Mouse (Mus musculus): ENCODE data around the gene 2210011C24Rik.

- TF ChIP-seq TCF12 (IDR thresholded peaks at IDR 0.05; ENCODE audit: insufficient read depth, poor library complexity, severe bottlenecking) (no peak), POLR2A (IDR thresholded peaks at IDR 0.05; ENCODE audit: insufficient read length, low read depth) (no peak), MYOG (IDR thresholded peaks at IDR 0.05; ENCODE audit: control insufficient read depth in 1 of 3, insufficient read depth in 1 of 3, insufficient read length in 2 of 3, low read depth in 2 of 3) (no peak), CEBPB (IDR thresholded peaks at IDR 0.05; ENCODE audit: insufficient read depth, poor library complexity, severe bottlenecking) (no peak), POLR2AphosphoS2 (IDR thresholded peaks at IDR 0.05; ENCODE audit: insufficient read length, low read depth) (no peak), MYOD1 (IDR thresholded peaks at IDR 0.05; ENCODE audit: control insufficient read depth in 1 of 3, insufficient read length in 2 of 3, low read depth in 2 of 3) (no peak), MAX (IDR thresholded peaks at IDR 0.05; ENCODE audit: low read depth) (no peak), E2F4 (IDR thresholded peaks at IDR 0.05; ENCODE audit: insufficient read depth) (no peak), USF1 (IDR thresholded peaks at IDR 0.05; ENCODE audit: low read depth) (no peak), REST (IDR thresholded peaks at IDR 0.05; ENCODE audit: insufficient read depth, insufficient read length) (no peak), SRF (IDR thresholded peaks at IDR 0.05; ENCODE audit: control insufficient read depth, insufficient read length, low read depth) (no peak), TCF3 (IDR thresholded peaks at IDR 0.05; ENCODE audit: insufficient read length, low read depth) (no peak)
Measured at GRCm38 (mm10) chr8:83995973-83996372, 16.0 kb downstream of the 2210011C24Rik start.
